Mouse (Mus musculus) hindbrain, embryonic 14.5 days (tissue): Measurements from ENCODE around the gene Klf13. TPM values are rescaled to one million over a fixed set of nuclear protein-coding genes. Genes with fewer than 3 reads are reported as not detected.

Experiments
- ATAC-seq: fragments of 200-750 bp; cut with Nextera tagmentation; 2 replicates; pipeline ENCODE4 v1.8.0; 2017; ENCODE audit warnings: moderate number of reproducible peaks, mild to moderate bottlenecking, moderate TSS enrichment, moderate library complexity; ENCODE audit not compliant: low FRiP score
- DNase-seq: peaks from one replicate; pipeline ENCODE4 v3.0.0-alpha.2; 2015; ENCODE audit warnings: low spot score
- H3K27ac ChIP-seq: fragments of 300-500 bp; sonication (generic); 2 replicates; pipeline ENCODE4 v1.5.1; 2014; ENCODE audit warnings: mild to moderate bottlenecking, moderate library complexity
- H3K27me3 ChIP-seq: fragments of 300-500 bp; sonication (generic); 2 replicates; pipeline ENCODE4 v1.6.1; 2014; ENCODE audit warnings: mild to moderate bottlenecking, low read length, mixed read lengths; ENCODE audit not compliant: control insufficient read depth, insufficient read depth
- H3K36me3 ChIP-seq: fragments of 300-500 bp; sonication (generic); replicated peaks from 2 replicates; pipeline ENCODE4 v1.6.1; 2014; ENCODE audit not compliant: control insufficient read depth, insufficient read depth
- H3K4me1 ChIP-seq: fragments of 300-500 bp; sonication (generic); replicated peaks from 2 replicates; pipeline ENCODE4 v1.6.1; 2014; ENCODE audit warnings: antibody characterized with exemption, low read length, mixed read lengths; ENCODE audit not compliant: control insufficient read depth, insufficient read depth
- H3K4me2 ChIP-seq: fragments of 300-500 bp; sonication (generic); replicated peaks from 2 replicates; pipeline ENCODE4 v1.6.1; 2014; ENCODE audit warnings: mild to moderate bottlenecking, moderate library complexity
- H3K4me3 ChIP-seq: fragments of 300-500 bp; sonication (generic); replicated peaks from 2 replicates; pipeline ENCODE4 v1.5.1; 2014; ENCODE audit warnings: mild to moderate bottlenecking, low read length
- H3K9ac ChIP-seq: fragments of 300-500 bp; sonication (generic); 2 replicates; pipeline ENCODE4 v1.6.1; 2014
- H3K9me3 ChIP-seq: fragments of 300-500 bp; sonication (generic); 2 replicates; pipeline ENCODE4 v1.6.1; 2016; ENCODE audit warnings: low read length; ENCODE audit not compliant: control insufficient read depth
- WGBS: fragments of 180-500 bp; shearing (Covaris S2); extraction: QIAGEN DNeasy Blood & Tissue Kit; methylation state at CpG from one replicate; pipeline ENCODE4 v1.1.7; 2014; 5-methylcytosine and 5-hydroxymethylcytosine counted together
- polyA plus RNA-seq: library from polyadenylated mRNA; unstranded; fragments of >200 nt; fragmentation: Nextera tagmentation; extraction: Ambion mirVana; gene quantifications from 2 replicates; pipeline ENCODE4 v1.2.1, GENCODE M21; 2014

Gene Klf13
- polyA plus RNA-seq, 1 experiment from 2014 or later = 25.2 TPM

- 21% methylated on average over 12 of the region's 12 CpGs for WGBS
- Histone ChIP-seq H3K27ac (no peak overlapping the region), H3K4me1 (peaks cover 50% of the 10 kb centered on the region), H3K9me3 (no peaks in the 10 kb centered on the region), H3K27me3 (no peaks in the 10 kb centered on the region), H3K36me3 (no peaks in the 10 kb centered on the region), H3K4me2 (no peak overlapping the region), H3K4me3 (no peak overlapping the region), H3K9ac (no peak overlapping the region)
- ATAC-seq = no peak
- no peak for DNase-seq
Measured at GRCm38 (mm10) chr7:63912924-63913723, 25.6 kb downstream of the Klf13 start.

- H3K27me3 ChIP-seq = no peaks in the 10 kb centered on the region
- peak overlapping the region; percentile 64 for H3K27ac ChIP-seq
- peaks cover 49% of the 10 kb centered on the region for H3K4me1 ChIP-seq
- no peak overlapping the region for H3K9ac ChIP-seq
- 20% methylated on average over 7 of the region's 7 CpGs for WGBS
- DNase-seq = no peak
- no peak overlapping the region for H3K4me2 ChIP-seq
- H3K4me3 ChIP-seq = no peak overlapping the region
- H3K36me3 ChIP-seq = no peaks in the 10 kb centered on the region
- H3K9me3 ChIP-seq = no peaks in the 10 kb centered on the region
- ATAC-seq = peak; percentile 12; the same call in 1 of the 2 replicates
Measured at GRCm38 (mm10) chr7:63912234-63912810, 26.4 kb downstream of the Klf13 start.

GRCm38 (mm10) chr7:63911383-63912233 lies 27.1 kb downstream of the Klf13 start:
- no peak overlapping the region for H3K4me3 ChIP-seq
- H3K4me2 ChIP-seq = no peak overlapping the region
- peaks cover 49% of the 10 kb centered on the region for H3K4me1 ChIP-seq
- no peaks in the 10 kb centered on the region for H3K36me3 ChIP-seq
- peak overlapping the region; percentile 64 for H3K27ac ChIP-seq
- 57% methylated on average over 8 of the region's 8 CpGs for WGBS
- no peaks in the 10 kb centered on the region for H3K9me3 ChIP-seq
- ATAC-seq = peak; percentile 9; the same call in 1 of the 2 replicates
- H3K27me3 ChIP-seq = no peaks in the 10 kb centered on the region
- H3K9ac ChIP-seq = no peak overlapping the region
- DNase-seq = no peak

GRCm38 (mm10) chr7:63910912-63911311 lies 27.8 kb downstream of the Klf13 start:
- no peak for DNase-seq

GRCm38 (mm10) chr7:63910225-63910624 lies 28.5 kb downstream of the Klf13 start:
- H3K9me3 ChIP-seq = no peaks in the 10 kb centered on the region
- H3K4me2 ChIP-seq = no peak overlapping the region
- peaks cover 49% of the 10 kb centered on the region for H3K4me1 ChIP-seq
- ATAC-seq = no peak
- H3K4me3 ChIP-seq = no peak overlapping the region
- no peak overlapping the region for H3K9ac ChIP-seq
- H3K27ac ChIP-seq = no peak overlapping the region
- WGBS = 72% methylated on average over 5 of the region's 5 CpGs
- no peak for DNase-seq
- no peaks in the 10 kb centered on the region for H3K36me3 ChIP-seq
- no peaks in the 10 kb centered on the region for H3K27me3 ChIP-seq

More at GRCm38 (mm10) chr7:63910912-63911311, 27.8 kb downstream of the Klf13 start:
- no peak overlapping the region for H3K9ac ChIP-seq
- H3K27me3 ChIP-seq = no peaks in the 10 kb centered on the region
- peaks cover 49% of the 10 kb centered on the region for H3K4me1 ChIP-seq
- H3K4me3 ChIP-seq = no peak overlapping the region
- H3K36me3 ChIP-seq = no peaks in the 10 kb centered on the region
- 47% methylated on average over 4 of the region's 4 CpGs for WGBS
- H3K4me2 ChIP-seq = no peak overlapping the region
- H3K27ac ChIP-seq = no peak overlapping the region
- no peak for ATAC-seq
- H3K9me3 ChIP-seq = no peaks in the 10 kb centered on the region

- no peaks in the 10 kb centered on the region for H3K27me3 ChIP-seq
- peak overlapping the region; percentile 33; the same call in 1 of the 2 replicates for H3K27ac ChIP-seq
- H3K4me2 ChIP-seq = no peak overlapping the region
- no peak overlapping the region for H3K4me3 ChIP-seq
- no peaks in the 10 kb centered on the region for H3K36me3 ChIP-seq
- WGBS = 51% methylated on average over 11 of the region's 11 CpGs
- no peak overlapping the region for H3K9ac ChIP-seq
- ATAC-seq = no peak
- H3K9me3 ChIP-seq = no peaks in the 10 kb centered on the region
- peaks cover 37% of the 10 kb centered on the region for H3K4me1 ChIP-seq
- DNase-seq = no peak
Measured at GRCm38 (mm10) chr7:63908496-63909285, 30.0 kb downstream of the Klf13 start.

GRCm38 (mm10) chr7:63907778-63908495 lies 30.8 kb downstream of the Klf13 start:
- no peak overlapping the region for H3K4me2 ChIP-seq
- ATAC-seq = no peak
- no peaks in the 10 kb centered on the region for H3K9me3 ChIP-seq
- peak overlapping the region; percentile 33 for H3K27ac ChIP-seq
- WGBS = 72% methylated on average over 5 of the region's 5 CpGs
- H3K9ac ChIP-seq = no peak overlapping the region
- peaks cover 38% of the 10 kb centered on the region for H3K4me1 ChIP-seq
- no peaks in the 10 kb centered on the region for H3K36me3 ChIP-seq
- no peak for DNase-seq
- no peaks in the 10 kb centered on the region for H3K27me3 ChIP-seq
- no peak overlapping the region for H3K4me3 ChIP-seq

GRCm38 (mm10) chr7:63905642-63906041 lies 33.1 kb downstream of the Klf13 start:
- no peak for ATAC-seq
- no peaks in the 10 kb centered on the region for H3K36me3 ChIP-seq
- no peak overlapping the region for H3K4me3 ChIP-seq
- H3K27me3 ChIP-seq = no peaks in the 10 kb centered on the region
- H3K4me2 ChIP-seq = no peak overlapping the region
- no peaks in the 10 kb centered on the region for H3K9me3 ChIP-seq
- H3K4me1 ChIP-seq = peaks cover 20% of the 10 kb centered on the region
- no peak for DNase-seq
- no peak overlapping the region for H3K27ac ChIP-seq
- 89% methylated on average over 5 of the region's 5 CpGs for WGBS
- H3K9ac ChIP-seq = no peak overlapping the region
